Mouse (Mus musculus) granulocyte monocyte progenitor cell, adult 5-6 weeks (primary cell): Measurements from ENCODE around the gene Tmco3. TPM values are rescaled to one million over a fixed set of nuclear protein-coding genes. Genes with fewer than 3 reads are reported as not detected.

Source experiments
- ATAC-seq: replicated peaks from 2 replicates; pipeline ENCODE4 v1.8.0; 2016; ENCODE audit warnings: mild to moderate bottlenecking, moderate TSS enrichment, inconsistent platforms; ENCODE audit not compliant: poor library complexity, severe bottlenecking
- total RNA-seq, 2 experiments: library from RNA; stranded (forward) in 1 of 2; stranded (reverse) in 1 of 2; fragments of 200-712, 200-1000 nt in 1 of 2; fragments of >200 nt in 1 of 2; fragmentation: Nextera tagmentation in 1 of 2; gene quantifications; 2 replicates each; pipeline ENCODE4 v1.2.3; 2014 to 2017

Tmco3 gene
- total RNA-seq (2014; fragmentation: Nextera tagmentation) (6.0 and 12.3 TPM in 2 replicates), total RNA-seq (2017) (6.9 and 15.3 TPM in 2 replicates)

DNA sequence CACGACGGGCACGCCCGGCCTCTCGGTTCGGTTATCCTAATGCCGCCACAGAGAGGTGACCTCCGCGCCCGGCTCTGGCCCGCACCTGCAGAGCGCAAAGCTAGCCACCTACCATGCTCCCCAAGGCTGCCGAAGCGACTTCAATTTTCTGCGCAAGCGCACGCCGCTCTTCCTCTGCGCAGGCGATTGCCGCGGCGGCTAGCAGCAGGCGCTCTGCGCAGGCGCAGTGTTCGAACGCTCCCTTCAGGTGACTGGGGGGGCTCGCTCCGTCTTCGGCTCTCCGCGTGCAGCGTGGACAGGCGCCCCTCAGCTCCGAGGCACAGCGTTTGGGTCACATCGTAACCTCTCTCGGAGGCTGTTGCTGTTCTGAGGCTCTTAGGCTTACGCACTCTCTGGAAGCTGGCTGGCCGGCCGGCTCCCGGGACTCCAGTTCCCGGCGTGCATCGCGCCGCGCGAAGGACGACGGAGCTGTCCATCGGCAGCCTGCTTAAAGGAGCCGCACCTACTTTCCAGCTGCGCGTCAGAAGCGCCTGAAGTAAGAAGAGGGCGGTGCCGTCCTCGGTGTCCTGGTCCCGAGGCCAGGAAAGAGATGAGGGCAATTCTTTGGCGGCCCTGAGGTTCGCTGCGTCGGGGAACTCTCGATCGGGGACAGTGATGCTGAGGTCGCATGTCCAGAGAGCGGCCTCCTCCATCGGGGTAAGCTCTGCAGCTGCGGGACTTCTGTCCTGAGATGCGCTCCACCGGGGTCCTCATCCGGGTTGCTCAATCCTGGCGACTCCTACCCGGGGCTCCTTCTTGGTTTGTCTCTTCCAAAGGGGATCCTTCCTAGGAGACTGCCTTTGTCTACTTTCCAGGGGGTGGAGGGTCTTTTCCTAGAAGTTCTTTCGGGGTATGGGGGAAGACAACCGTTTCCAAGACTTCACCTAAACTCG, at the start of gene Tmco3, which contains the start of gene Dcun1d2:
Gene Tmco3, plus strand, starts transcription at position 499 of the 932 bp plus-strand sequence.
Gene Dcun1d2, minus strand, starts transcription at position 440 of the 932 bp plus-strand sequence.
- ATAC-seq: peak; percentile 73

DNA sequence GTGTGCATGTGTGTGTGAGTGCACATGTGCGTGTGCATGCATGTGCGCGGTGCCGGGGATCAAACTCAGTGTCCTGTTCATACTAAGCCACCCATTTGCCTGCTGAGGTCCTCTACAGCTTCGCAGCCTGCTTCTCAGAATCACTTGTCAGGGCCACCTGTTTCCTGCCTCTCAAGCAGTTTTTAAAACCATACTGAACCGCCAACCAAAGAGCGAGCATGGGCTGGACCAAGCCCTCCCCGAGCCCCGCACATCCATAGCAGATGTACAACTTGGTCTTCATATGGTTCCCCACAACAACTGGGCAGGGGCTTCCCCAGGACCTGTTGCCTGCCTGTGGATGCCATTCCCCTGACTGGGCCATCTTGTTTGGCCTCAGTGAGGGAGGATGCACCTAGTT, 47.9 kb upstream of the Tmco3 start:
- ATAC-seq: no peak

DNA sequence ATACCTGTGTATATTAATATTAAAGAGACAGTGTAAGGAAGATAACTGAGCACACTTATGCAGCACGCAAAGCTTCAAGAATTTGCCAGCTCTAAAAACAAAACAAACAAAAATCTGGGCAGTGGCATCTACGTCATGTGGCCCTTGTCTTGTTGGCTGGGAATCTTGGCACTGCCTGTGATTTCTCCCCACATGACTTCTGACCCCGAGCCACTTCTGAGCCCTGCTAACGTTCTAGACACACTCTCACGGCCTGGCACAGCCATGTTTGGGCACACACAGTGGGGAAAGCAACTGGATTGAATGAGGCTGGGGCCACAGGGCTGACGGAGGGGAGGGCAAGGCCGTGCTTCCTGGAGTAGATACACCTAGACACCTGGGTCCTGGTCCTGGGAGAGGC, 47.3 kb upstream of the Tmco3 start:
- ATAC-seq: no peak

DNA sequence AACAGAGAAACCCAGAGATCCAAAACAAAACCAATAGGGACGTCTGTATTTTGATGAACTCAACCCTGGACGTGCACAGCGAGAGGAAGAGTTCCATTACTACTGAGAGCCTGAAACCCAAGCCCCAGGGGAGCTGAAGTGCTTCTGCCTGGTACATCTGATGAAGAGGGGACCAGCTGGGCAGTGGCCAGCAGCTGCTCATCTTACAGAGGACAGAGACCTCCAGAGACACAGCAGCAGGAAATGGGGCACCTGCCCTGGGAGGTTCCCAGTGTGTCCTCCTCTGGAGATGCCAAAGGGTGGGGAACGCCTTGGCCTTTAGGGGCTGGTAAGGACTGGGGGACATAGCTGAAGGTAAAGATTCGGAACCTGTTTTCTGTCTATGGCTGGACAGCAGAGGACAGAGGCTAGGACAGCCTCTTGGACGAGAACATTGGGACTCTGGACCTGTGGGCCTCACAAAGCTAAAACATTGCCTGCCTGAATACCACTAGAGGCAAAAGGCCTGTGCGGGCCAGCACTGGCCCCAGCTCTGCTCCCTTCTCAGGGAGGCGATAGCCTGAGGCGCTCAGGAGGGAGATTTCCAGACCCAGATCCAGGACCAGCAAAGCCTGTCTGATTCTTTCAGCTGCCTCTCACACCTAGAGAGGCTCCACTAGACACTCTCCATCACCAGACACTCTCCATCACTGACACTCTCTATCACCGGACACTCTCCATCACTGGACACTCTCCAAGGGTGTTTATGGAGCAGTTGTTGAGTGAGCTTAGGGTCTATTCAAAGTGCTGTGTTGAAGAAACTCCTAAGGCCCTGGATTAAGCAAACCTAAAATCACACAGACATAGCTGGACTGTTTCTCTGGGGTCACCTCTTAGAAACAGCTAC, 44.8 kb upstream of the Tmco3 start:
- no peak for ATAC-seq

DNA sequence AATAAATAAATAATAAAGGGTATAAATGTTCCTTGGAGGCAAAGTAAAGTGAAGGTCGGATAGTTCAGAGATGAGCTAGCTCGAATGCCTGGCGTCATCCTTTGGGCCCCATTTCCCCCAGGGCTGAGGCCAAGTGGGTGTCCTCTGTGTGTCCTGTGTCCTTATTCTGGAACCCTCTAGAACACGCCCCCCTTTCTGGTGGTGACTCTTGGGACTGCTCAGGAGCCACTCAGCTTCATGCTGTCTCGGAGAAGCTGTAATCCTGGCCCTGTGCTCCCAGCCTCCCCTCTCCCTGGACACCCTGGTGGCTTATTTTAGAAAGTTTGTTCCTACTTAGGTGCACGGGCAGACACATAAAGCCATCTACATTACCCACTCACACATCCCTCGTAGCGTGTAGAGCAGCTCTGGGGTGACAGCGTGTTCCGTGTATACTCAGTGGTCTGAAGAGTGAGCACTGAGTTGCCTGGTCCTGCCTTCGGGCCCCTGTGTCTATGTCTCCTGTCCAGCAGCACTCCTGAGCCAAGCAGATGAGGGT, 43.6 kb upstream of the Tmco3 start:
- no peak for ATAC-seq

DNA sequence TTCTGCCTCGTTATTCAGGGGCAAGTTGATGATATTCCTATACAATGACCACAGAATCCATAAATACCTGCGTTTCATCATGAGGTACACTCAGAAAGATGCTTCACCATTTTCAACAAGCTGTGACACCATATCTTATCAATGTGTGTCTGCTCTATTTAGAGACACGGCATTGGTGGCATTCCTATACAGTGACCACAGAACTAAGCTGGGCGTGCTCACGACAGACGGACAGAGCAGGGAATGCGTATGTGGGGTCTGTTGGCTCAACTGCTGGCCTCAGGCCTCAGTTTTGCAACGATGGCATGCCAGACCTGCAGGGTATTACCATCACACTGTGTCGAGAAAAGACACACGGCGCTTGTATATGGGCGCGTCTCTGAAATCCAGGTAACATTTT, 35.2 kb upstream of the Tmco3 start:
- no peak for ATAC-seq

DNA sequence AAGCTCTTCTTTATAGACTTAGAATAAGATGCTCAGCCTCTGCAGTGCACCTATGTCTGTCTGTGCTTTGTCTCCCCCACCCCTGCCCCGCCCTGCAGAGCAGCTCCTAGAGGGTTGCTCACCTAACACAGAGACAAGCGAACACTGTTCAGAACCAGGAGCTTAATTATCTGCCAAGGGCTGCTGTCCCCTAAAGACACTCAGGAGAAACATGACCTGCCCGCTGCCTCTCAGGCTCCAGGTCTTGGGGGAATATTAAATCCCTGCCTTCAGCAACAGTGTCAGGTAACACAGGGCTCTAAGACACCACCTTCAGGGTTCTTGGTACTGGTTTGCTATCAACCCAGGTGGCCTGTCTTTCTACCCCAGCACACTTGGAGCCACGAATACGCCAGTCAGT, 34.6 kb upstream of the Tmco3 start:
- ATAC-seq: no peak

DNA sequence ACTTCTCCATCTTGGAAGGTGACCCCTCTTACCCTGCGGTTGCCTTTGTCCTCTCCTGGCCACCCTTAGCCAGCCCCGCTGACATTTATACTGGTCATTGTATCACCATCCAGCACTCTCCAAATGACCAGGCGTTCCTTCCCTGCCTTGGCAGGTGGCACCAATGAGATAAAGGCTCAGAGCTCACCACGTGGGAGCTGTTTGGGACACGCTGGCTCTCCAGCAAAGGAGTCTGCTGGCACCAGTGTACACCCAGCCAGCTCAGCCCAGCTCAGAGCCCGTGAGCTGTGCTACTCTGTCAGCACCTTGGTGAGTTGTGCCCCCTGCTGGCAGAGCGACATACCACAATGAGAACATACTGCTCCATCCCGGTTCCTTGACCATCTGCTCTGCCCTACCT, 34.0 kb upstream of the Tmco3 start, which contains the start of gene Adprhl1:
Gene Adprhl1, minus strand, starts transcription at position 144 of the 400 bp plus-strand sequence.
- ATAC-seq: peak; percentile 92

DNA sequence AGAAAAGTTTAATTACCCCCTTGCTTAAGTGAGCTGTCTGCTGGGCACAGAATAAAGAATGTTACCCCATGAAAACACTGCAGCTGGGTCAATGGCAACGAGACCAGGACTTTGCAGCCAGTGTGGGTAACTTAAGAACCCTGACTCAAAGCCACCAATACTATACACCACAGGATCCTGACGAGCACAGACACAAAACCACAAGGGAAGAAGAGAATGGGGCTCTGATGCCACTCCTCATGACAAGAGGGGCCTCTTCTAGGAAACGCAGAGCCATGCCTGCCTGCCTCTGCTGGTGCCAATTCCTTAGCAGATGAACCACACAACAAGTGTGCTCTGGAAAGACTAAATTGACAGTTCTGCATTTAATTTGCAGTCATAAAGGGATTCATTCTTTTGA, 24.6 kb upstream of the Tmco3 start:
- ATAC-seq: no peak

DNA sequence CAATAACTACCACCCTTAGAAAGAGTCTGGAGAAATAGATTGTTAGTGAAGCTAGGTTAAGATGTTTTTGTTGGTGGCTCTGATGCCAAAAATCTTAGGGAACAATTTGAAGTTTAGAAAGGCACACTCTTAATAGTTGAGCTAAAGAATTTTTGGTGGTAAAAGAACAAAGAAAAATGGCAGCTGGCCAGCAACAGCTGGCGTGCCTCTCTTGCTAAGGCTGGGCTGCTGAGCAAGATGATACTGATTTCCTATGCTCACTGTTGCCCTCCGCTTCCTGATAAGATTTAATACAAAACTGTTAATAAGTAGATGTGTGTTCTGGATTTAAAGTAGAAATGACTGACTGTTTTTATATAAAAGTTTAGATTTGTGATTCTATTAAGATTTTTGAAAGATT, 20.4 kb upstream of the Tmco3 start:
- ATAC-seq: no peak

DNA sequence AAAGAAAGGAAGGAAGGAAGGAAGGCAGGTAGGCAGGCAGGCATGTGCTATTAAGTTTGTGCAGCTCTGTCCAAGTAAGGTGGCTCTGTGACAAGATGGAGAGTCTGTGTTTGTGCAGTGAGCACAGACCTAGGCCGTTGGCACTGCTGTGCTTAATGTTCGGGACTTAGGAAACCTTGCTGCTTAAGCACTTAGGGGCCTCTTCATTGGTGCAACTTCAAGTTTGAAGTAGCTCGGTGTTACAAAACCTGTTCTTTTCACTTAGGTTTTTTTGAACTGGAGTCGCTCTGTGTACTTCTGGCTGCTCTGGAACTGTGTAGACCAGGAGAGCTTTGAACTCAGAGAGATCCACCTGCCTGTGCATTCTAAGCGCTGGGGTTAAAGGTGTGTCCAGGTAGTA, 15.2 kb upstream of the Tmco3 start:
- ATAC-seq: no peak

DNA sequence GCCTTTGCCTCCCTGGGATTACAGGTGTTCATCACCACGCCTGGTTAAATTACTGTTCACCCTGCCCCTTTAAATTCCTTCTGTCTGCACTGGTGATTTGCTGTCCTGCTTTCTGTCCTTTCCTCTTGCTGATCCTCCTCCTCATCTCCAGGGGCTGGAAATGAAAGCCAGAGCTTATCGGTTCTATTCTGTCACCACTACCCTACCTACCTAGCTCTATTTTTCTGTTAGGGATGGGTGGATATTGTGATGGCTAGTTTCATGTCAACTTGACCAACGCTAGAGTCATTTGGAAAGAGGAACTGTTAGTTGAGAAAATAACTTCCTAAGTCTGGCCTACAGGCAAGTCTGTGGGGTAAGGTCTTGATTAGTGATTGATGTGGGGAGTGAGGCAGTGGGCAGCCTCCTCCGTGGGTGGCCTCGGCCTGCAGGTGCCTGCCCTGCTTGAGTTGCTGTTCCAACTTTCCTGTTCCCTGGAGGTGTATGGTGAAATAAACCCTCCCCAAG, 11.0 kb upstream of the Tmco3 start:
- peak; percentile 65 for ATAC-seq

DNA sequence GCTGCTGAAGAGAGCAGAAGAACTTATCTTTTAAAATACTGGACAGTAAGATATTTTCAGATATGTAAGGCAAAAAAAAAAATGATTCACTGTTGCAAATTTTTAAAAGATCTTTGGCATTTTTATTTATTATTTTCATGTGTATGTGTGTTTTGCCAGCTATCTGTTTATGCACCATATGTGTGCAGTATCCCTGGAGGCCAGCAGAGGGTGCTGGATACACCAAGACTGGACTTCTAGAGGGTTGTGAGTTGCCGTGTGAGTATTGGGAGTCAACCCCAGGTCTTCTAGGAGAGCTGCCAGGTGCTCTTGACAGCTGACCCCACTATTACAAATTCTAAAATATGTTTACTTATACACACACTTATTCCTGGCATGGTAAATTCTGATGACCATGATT, 4.8 kb upstream of the Tmco3 start:
- no peak for ATAC-seq

DNA sequence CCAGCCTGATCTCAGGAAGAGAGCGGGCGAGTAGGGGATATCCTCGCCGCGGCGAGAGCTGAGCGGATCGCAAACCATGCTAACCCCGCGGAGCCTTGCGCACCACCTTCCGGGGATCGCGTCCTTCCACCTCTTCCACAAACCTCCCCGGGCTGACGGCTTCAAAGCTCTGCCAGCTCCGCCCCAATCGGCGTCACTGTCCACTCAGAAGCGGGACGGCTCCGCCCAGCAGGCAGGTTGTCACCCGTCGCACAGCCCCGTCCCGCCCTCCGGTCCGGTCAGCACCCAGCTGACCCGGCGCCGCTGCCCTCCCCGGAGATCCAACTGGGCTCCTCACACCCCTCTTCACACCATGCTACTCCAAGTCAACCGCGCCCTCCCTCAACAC, 692 bp upstream of the Tmco3 start:
- peak; percentile 88 for ATAC-seq

DNA sequence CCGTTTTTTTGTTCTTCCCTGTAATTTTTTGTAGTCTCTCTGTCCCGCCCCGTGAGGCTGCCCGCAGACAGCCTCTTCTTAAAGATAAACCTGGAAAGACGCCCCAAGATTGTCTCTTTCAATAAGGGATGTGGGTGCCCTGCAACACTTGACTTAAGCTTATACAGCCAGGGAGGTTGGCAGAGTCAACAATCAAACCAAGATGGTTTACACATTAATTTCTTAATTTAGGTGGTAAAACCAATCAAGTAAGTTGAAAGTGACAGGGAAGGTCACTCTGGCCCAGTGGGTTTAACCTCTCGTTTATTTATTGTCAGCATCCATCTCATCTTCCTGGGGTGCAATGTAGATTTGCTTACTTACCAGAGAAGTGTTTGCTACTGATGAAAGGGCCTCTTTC, 656 bp downstream of the Tmco3 start:
- no peak for ATAC-seq

DNA sequence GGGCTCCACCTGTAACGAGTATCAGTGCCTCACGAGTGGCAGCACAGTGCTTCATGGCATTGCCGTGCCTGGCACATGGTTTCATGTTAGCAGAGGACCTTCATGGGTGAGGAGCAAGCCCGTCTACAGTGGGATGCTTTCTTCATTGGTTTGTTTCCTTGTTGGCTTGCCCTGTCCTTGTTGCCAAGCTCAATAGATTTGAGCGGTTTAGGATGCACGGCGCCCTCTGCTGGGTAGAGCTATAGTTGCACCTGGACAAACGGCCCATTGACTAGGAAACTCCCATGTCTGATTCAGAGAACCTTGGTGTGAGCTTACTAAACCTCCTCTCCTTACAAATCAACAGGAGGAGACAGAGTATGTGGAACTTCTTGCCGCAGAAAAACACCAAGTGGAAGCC, 4.4 kb downstream of the Tmco3 start:
- ATAC-seq: peak; percentile 54

DNA sequence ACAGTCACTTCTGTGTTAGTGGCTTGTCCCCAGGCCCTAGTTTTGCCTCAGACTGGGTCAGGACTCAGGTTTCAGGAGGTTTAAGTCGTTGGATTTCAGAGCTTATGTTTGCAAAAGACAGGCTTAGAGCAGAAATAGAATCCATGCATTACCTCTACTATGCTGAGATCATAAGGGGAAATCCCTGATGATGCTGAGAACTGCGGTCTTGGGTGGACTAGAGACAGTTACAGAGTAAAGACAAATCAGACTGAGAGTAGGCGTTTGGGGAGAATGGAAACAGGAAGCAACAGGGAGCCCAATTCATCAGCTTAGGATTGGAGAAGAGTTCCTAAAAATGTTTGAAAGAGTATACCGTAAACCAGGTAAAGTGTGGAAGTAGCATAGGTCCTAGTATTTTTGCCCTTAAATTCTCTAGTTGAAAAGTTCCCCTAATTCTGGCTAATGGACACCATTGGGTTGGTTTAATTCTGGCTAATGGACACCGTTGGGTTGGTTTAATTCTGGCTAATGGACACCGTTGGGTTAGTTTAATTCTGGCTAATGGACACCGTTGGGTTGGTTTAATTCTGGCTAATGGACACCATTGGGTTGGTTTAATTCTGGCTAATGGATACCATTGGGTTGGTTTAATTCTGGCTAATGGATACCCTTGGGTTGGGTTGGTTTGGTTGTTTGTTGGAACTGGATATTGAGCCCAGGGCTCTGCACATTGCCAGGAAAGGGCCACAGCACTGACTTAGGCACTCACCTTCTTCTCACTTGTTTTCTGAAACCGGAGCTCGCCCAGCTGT, 5.9 kb downstream of the Tmco3 start:
- ATAC-seq: no peak

DNA sequence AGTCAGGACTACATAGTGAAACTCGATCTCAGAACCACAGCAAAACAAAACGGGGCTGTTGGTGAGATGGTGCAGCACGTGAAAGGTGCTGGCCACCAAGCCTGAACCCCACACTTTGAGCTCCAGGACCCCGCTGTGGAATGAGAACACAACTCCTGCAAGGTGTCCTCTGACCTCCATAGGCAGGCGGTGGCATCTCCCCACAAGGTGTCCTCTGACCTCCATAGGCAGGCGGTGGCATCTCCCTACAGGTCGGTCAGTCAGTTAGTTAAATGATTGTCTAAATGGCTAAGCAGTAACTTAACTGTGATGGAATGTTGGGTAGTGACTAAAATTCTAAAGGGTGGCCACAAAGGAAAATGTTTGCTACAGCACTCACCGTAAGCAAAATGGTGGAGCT, 11.6 kb downstream of the Tmco3 start:
- no peak for ATAC-seq

DNA sequence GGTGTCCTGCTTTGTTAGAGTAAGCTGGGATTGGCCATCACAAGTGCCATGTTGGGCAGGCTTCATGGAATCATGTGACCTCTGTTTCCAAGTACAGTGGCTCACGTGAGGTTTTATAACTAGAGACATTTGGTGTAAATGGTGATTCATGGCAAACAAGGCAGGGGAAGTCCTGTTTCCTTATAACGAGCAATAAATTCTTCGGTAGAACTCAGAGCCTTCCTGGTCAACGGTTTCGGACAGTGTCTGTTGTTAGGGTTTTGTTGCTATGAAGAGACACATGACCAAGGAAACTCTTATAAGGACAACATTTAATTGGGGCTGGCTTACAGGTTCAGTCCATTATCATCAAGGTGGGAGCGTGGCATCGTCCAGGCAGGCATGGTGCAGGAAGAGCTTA, 13.0 kb downstream of the Tmco3 start:
- ATAC-seq: no peak

DNA sequence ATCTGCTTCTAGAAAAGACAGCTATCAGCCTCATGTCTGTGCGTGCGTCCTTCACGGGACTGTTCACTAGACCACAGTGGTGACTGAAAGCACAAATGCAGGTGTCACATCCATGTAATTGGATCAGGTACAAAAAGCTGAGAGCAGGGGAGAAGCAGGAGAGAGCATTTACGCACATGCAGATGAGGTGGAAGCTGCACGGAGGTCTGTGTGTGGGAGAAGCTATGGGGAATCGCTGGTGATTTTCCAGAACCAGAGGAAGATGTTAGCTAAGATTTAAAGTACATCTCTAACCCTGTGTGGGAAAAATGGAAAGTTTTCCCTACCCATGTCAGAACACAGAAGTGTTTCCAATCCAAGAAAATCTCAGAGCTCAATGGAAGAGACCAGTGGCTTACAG, 17.5 kb downstream of the Tmco3 start:
- no peak for ATAC-seq
